Comparison of ENCODE assay signal across 24 mouse cellular contexts in genomic region chr5:125829342-125829741, GRCm38 (mm10).
DNase-seq lines count a peak whose midpoint lies in the region; ATAC-seq and TF ChIP-seq lines count a peak whose summit lies in the region.
"Had no signal": no experiment of that assay in that cellular context is flagged by ENCODE, and none has a peak within 500 bp of the region (broad histone marks: within the 10 kb centered on the region; RNA-seq: fewer than 3 reads in every experiment).

No protein-coding gene starts in this region.

- H3K4me2 ChIP-seq in hindbrain, embryonic 13.5 days, result no peak overlapping the region
- H3K4me2 ChIP-seq in midbrain, embryonic 13.5 days (replicated peaks), result no peak overlapping the region
- H3K4me2 ChIP-seq: forebrain, embryonic 13.5 days; kidney, embryonic 15.5 days; limb, embryonic 12.5 days; liver, embryonic 12.5 days; stomach, embryonic 15.5 days had no signal

- TF ChIP-seq CTCF in testis, adult 2 months (IDR thresholded peaks at IDR 0.05; ENCODE audit: control insufficient read depth, insufficient read depth, insufficient replicate concordance, low read depth, low read length), result no peak

- TF ChIP-seq POLR2A in testis, adult 2 months (IDR thresholded peaks at IDR 0.05; ENCODE audit: control insufficient read depth, low read depth, low read length), result no peak

- no peaks in the 10 kb centered on the region; the same call in 1 of the 2 replicates for H3K9me3 ChIP-seq in hindbrain, embryonic 13.5 days
- H3K9me3 ChIP-seq in midbrain, embryonic 13.5 days, result peaks cover 3% of the 10 kb centered on the region; the same call in 1 of the 2 replicates
- H3K9me3 ChIP-seq: forebrain, embryonic 13.5 days; kidney, embryonic 15.5 days; limb, embryonic 12.5 days; stomach, embryonic 15.5 days had no signal

- H3K27me3 ChIP-seq in testis, adult 2 months (ENCODE audit: control insufficient read depth, insufficient read depth, low read length), result no peaks in the 10 kb centered on the region
- H3K27me3 ChIP-seq in hindbrain, embryonic 13.5 days, result no peaks in the 10 kb centered on the region
- H3K27me3 ChIP-seq in midbrain, embryonic 13.5 days, result no peaks in the 10 kb centered on the region
- H3K27me3 ChIP-seq: forebrain, embryonic 13.5 days; kidney, embryonic 15.5 days; limb, embryonic 12.5 days; liver, embryonic 12.5 days; megakaryocyte, embryonic 14.5 days; stomach, embryonic 15.5 days had no signal

- WGBS in hindbrain, embryonic 13.5 days, result 90% methylated on average over 3 of the region's 3 CpGs
- 88% methylated on average over 3 of the region's 3 CpGs for WGBS in midbrain, embryonic 13.5 days

- H3K4me1 ChIP-seq in testis, adult 2 months (ENCODE audit: control insufficient read depth, insufficient read depth, low read length), result no peaks in the 10 kb centered on the region
- no peaks in the 10 kb centered on the region for H3K4me1 ChIP-seq in hindbrain, embryonic 13.5 days (replicated peaks)
- H3K4me1 ChIP-seq in midbrain, embryonic 13.5 days (replicated peaks), result no peaks in the 10 kb centered on the region
- H3K4me1 ChIP-seq: kidney, embryonic 15.5 days; limb, embryonic 12.5 days; liver, embryonic 12.5 days; megakaryocyte, embryonic 14.5 days; stomach, embryonic 15.5 days had no signal

- H3K9ac ChIP-seq in hindbrain, embryonic 13.5 days, result no peak overlapping the region
- no peak overlapping the region for H3K9ac ChIP-seq in midbrain, embryonic 13.5 days (replicated peaks)
- H3K9ac ChIP-seq: forebrain, embryonic 13.5 days; kidney, embryonic 15.5 days; limb, embryonic 12.5 days; liver, embryonic 12.5 days; stomach, embryonic 15.5 days had no signal

- no peak overlapping the region for H3K27ac ChIP-seq in testis, adult 2 months (ENCODE audit: control insufficient read depth, insufficient read depth, low read depth, low read length)
- H3K27ac ChIP-seq in hindbrain, embryonic 13.5 days, result no peak overlapping the region
- no peak overlapping the region for H3K27ac ChIP-seq in midbrain, embryonic 13.5 days
- H3K27ac ChIP-seq: forebrain, embryonic 13.5 days; heart, adult 2 months; kidney, embryonic 15.5 days; limb, embryonic 12.5 days; liver, embryonic 12.5 days; stomach, embryonic 15.5 days had no signal

- H3K36me3 ChIP-seq in testis, adult 2 months (ENCODE audit: control insufficient read depth, insufficient read depth, low read length), result no peaks in the 10 kb centered on the region
- H3K36me3 ChIP-seq in hindbrain, embryonic 13.5 days, result no peaks in the 10 kb centered on the region
- no peaks in the 10 kb centered on the region for H3K36me3 ChIP-seq in midbrain, embryonic 13.5 days
- H3K36me3 ChIP-seq: kidney, embryonic 15.5 days; limb, embryonic 12.5 days; liver, embryonic 12.5 days; stomach, embryonic 15.5 days had no signal

- ATAC-seq in hindbrain, embryonic 13.5 days (ENCODE audit: low FRiP score), result no peak
- ATAC-seq in midbrain, embryonic 13.5 days, result no peak
- ATAC-seq: forebrain, embryonic 13.5 days; hindbrain, embryonic 16.5 days; intestine, embryonic 16.5 days; liver, embryonic 12.5 days had no signal

- peak; percentile 27 to 76 for DNase-seq in frontal cortex, postnatal 36 days (ENCODE audit: low spot score in 2 of 2)
- no peak for DNase-seq in frontal cortex, postnatal 10 days (ENCODE audit: low spot score in 2 of 2)
- DNase-seq in testis, postnatal 14 days (ENCODE audit: low spot score), result no peak
- DNase-seq in left cerebral cortex, adult 18-20 months (ENCODE audit: low spot score in 2 of 2), result peak; percentile 27 to 49
- no peak for DNase-seq in cerebellum, postnatal 36 days
- DNase-seq: B cell, adult 2 months; cerebellum, adult 2 months; gastrocnemius, postnatal 14 days; heart, adult 2 months; heart, postnatal 36 days; kidney, postnatal 4 days; lung, adult 2 months; spleen, adult 18-20 months had no signal

- peak overlapping the region; percentile 64 for H3K4me3 ChIP-seq in testis, adult 2 months (ENCODE audit: control insufficient read depth, low read depth, low read length)
- no peak overlapping the region for H3K4me3 ChIP-seq in hindbrain, embryonic 13.5 days
- H3K4me3 ChIP-seq in midbrain, embryonic 13.5 days (replicated peaks), result no peak overlapping the region
- H3K4me3 ChIP-seq: forebrain, embryonic 13.5 days; heart, adult 2 months; kidney, embryonic 15.5 days; limb, embryonic 12.5 days; liver, embryonic 12.5 days; megakaryocyte, embryonic 14.5 days; stomach, embryonic 15.5 days had no signal

Comparison
In these comparisons a context has a peak if more than half of its experiments do, and no peak if none do; other contexts are left out.
1. DNase-seq: peak in frontal cortex, postnatal 36 days (2 of 2) and left cerebral cortex, adult 18-20 months (2 of 2); none in frontal cortex, postnatal 10 days (0 of 2), testis, postnatal 14 days (single experiment) and cerebellum, postnatal 36 days (0 of 2).